Mouse (Mus musculus) left cerebral cortex, adult 6 months (tissue): ENCODE data around the gene Tmem212. TPM values are rescaled to one million over a fixed set of nuclear protein-coding genes. Genes with fewer than 3 reads are reported as not detected.

Source experiments
- long read RNA-seq, 2 experiments: library from polyadenylated mRNA; unstranded; transcript quantifications; one replicate each; pipeline ENCODE4 v2.0.0; 2019 to 2020
- polyA plus RNA-seq: library from polyadenylated mRNA; unstranded; fragments of <200 nt; fragmentation: Nextera tagmentation; gene quantifications from 2 replicates; pipeline ENCODE4 v1.2.3, GENCODE M21; 2021

The Tmem212 gene
- 7.1 and 7.6 TPM in 2 replicates for polyA plus RNA-seq
- long read RNA-seq, experiment 1: 0 reads
- long read RNA-seq, experiment 2, partial matches to known transcripts: 0 of 6 reads
- long read RNA-seq, experiment 2, other reads (novel, unspliced or antisense): 4 of 6 reads

DNA sequence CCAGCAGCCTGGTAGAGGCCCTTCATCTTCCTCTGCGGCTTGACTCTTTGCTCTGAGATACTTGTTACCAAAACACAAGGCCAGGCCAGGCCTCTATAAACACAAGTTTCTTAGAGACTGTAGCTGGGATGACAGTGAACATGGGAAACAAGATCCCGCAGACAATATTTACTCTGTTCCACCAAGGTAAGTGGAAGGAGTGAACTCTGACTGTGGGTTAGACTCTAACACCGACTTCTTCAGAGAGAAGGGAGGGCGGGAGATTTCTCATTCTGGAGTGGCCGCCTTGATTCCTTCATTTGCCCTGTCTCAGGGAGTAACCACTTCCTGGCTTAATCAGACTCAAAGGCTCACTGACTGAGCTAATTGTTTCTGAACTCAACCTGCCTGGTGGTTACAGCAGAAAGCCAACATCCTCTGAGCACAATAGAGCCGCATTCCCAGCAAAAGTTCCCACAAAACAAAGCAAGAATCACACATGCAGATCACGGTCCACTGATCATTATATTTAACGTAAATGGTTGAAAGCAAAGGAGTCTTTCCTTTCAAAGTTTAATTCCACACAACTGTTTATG, at the start of gene Tmem212:
TSS of gene Tmem212 (minus strand) at position 51 of the 575 bp plus-strand sequence.

DNA sequence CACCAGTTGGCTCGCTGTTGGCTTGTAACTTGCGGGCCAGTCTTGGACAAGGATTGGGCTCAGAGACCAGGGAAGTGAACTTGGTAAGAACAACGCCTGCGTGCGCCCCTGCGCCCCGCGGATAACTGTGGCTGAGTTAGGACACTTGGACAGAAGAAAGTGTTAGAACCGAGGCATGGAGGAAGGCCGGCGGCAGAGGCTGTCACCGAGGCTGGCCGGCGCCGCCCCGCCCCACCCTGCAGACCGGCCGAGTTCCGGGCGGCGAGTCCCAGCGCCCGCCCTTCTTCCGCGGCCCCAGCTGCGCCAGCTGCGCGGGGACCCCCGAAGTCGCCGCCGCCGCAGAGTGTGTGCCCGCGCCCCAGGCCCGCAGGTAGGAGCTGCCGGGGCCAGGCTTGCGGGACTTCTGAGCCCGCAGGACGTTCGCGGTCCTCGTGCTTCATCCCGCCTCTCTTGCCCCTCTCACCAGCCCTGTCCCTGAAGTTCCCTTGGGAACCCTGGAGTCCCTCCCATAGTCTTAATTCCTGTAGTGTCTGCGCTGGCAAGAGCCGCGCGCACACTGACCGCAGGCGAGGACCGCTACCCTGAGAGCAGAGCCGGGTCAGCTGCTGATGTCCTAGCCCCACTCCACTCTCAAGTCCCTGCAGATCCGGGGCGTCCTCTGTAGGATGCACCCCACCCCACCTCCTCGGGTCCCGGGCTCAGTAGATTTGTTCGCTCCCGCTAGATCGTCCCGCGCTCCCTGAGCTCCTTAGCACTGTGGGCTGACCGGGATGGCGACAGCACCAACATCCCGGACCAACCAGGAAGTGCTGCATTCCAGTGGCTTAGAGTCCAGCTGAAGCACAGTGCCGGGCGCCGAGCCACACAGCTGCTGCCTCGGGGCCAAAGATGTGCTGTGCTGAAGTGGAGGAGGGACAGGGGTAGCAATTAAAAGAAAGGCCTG, 42.5 kb upstream of the Tmem212 start, which contains the start of gene Pld1:
TSS of gene Pld1 (plus strand) at position 315 of the 943 bp plus-strand sequence.

Other genes starting within 250 kb of the Tmem212 start
- gene Fndc3b, start 185.1 kb downstream of the Tmem212 start, polyA plus RNA-seq: 1.9 and 3.2 TPM in 2 replicates
- gene Pld1, start 42.3 kb upstream of the Tmem212 start, polyA plus RNA-seq: 2.8 and 7.7 TPM in 2 replicates